Mouse (Mus musculus) inflammation-experienced regulatory T-cells, adult 6 months (primary cell): ENCODE measurements around the gene Rora. TPM values are rescaled to one million over a fixed set of nuclear protein-coding genes. Genes with fewer than 3 reads are reported as not detected.

Experiments used
- ATAC-seq: one replicate; pipeline ENCODE4 v1.8.0; 2017
- polyA plus RNA-seq, 3 experiments: library from polyadenylated mRNA; unstranded; fragments of 100-300 nt; shearing (Covaris generic); gene quantifications; one replicate each; pipeline ENCODE4 v1.2.1; 2017

Gene Rora
- polyA plus RNA-seq, 3 experiments from 2014 or later: 38.3 to 98.2 (median 52.9) TPM

DNA sequence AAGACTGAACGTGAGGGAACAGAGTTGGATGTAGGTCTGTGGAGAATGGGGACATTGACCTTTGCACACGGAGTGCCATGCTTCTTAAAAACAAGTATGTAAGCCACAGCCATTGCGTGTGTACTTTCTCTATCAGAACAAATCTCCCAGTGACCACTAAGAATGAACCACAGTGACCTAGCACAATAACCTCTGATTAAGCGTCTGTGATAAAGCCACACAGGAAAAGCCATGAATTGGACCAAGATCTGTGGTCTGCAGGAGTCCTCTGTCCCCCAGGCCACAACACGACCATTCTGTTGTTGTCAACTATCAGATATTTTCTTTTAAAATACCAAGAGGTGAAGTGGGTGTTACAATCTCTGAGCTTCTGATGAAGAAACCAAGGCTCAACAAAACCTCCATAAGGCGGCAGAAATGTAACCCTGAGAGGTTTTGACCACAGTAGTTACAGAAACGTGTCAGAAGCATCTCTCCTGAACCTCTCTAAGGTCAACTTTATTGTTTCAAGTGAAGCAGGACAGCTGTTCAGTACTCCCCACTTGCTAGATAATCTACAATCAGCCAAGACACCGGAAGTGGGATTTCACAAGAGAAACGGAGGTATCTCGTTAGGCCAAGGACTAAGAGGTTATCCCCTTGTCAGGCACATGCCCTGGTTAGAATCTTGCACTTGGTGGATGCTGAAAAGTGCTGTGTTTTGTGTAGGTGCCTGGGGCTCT, 666.5 kb downstream of the Rora start:
- ATAC-seq: peak; percentile 38

DNA sequence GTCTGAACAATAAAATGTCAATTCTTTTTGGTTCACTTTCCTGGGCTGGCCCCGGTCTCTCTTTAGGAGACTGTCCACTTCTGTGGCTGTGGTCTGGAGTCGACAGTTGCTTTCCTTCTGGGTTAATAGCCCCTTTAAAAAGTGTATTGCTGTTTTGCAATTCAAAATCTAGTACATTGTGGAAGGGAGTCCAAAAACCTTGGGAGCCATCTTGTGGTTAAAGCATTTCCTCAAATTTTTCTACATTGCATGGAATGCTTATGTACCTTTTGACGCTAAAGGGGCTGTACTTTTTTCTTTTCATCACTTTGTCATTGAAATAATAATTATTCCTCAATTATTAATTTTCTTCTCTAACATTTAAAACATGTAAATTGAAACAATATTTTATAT, 667.0 kb downstream of the Rora start:
- ATAC-seq: no peak

DNA sequence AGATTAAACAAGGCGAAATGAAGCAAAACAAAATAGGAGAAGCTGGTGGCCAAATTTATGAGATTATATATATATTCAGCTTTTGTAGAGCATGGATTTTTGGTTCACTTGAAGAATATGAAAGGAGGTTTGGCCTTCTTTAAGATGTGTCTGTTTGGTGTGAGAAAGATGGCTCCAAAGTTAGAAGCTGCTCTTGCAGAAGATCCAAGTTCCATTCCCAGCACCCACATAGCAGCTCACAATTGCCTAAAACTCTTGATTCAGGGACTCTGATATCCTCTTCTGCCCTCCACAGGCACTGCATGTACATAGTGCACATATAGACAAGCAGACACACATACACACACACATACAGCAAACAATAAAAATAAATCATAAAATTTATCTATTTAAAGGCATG, 668.4 kb downstream of the Rora start:
- no peak for ATAC-seq

DNA sequence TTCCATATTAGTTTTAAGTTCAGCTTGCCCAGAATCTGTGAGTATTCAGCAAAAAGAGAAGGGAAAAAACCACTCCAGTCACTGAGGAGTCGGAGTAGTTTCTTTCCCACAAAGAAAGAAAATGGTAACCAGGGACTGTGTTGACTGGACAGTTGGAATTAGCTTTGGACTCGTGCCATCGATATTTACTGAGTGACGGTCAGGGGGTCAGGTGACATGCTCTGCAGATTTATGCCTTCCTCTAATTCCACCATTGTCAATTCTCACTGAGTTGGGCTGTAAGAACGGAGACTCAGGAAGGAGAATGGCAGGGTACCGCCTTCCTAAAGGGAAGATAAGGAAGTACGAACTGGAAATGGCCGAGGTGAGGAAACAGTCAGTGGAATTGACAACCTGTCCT, 670.2 kb downstream of the Rora start:
- no peak for ATAC-seq

DNA sequence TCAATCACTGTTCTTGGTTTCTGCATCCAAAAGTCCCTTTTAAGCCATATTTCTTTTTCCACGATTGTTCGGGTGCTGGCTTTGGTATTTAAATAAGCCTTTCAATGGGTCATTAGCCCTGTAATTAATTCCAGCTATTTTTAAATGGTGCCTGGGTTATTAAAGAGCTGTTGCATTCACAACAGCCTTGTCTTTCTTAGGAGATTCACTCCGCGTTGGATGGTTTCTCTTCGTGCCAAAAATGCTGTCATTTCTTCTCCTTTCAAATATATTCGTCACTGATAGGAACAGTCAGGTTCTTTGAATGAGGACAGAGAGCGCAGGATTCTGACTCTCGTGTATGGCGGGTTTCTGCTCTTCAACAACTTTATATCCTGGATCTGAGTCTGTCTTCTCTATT, 673.5 kb downstream of the Rora start:
- ATAC-seq: no peak

DNA sequence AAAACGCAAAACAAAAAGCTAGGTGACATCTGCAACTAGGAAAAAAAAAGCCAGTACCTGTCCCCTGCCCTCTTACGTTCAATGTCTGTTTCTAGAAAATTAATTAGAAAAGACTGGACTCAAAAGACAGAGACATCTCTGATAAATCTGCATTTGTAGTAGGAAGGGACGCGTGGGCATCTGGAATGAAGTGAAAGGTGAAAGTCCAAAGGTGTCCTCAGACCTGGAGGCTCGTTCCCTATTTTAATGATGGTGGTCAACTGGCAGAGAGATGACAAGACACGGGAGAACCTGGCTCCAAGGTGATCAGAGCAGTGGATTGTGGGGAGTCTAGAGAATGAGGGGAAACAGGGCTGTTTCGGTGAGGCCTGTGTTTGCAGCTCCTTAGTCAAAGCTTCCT, 674.0 kb downstream of the Rora start:
- no peak for ATAC-seq

DNA sequence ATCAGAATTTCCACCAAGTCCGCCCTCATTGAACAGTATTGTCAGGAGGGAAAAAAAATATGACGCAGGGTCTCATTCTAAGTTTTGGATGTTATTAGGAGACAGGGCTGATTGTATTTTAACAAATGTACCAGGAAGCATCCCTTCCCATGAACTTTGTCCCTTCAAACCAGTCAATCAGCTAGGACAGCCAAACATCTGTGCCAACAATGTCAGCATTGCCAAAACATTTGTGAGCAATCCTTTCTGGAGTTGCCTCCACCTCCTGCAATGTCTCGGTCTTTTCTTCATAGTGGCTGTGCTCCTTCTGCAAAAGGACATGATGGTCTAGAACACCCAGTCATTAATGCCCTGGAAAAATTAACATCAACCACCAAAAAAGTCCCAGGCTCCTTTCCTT, 678.2 kb downstream of the Rora start:
- ATAC-seq: no peak

DNA sequence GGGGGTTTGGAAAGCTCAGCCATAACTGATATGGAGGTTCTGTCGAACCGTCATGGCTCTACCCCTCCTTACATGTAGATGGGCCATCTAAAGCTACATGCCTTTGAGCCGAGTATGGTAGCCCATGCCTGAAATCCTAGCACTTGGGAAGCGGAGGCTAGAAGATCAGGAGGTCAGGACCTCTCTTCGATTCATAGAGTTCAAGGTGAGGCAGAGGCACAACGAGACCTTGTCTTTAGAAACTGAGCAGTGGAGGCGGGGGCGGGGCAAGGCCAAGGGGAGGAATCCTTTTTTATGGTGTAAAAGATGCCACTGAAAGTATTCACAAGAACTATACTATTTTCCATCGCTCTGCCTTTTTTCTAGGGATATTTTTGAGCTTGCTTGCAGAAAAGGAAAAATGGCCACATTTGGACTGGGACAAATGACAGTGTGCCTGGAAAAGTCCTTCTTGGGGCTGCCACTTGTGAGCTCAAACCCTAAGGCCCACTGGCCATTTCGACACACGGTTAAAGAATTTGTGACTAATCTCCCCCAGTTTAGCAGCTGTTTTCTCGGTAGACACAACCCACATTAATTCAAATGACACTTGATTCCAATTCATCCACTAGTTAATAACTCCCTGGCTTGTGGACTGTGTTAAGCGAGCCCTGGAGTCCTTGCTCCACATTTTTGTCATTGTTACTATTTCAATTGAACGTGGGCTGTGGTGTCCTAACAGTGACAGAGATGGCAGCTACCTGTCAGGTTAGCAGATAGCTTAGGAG, 679.4 kb downstream of the Rora start:
- ATAC-seq: no peak

DNA sequence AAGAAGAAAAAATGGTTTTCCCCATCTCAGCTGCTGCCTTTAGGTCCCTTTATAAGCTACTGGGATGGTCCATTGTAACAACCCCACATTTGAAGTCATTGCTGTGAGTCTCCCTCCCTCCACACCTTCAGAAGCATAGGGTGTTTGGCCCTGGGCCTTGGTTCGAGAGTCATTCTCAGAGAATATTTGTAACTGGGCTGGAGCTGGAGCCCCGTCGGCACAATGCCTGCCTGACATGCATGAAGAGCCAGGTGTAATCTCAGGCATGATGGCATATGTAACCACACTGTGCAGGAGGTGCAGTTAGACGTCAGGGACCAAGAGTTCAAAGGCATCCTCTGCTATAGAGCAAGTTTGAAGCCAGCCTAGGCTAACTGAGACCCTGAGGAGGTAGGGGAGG, 680.1 kb downstream of the Rora start:
- ATAC-seq: no peak

DNA sequence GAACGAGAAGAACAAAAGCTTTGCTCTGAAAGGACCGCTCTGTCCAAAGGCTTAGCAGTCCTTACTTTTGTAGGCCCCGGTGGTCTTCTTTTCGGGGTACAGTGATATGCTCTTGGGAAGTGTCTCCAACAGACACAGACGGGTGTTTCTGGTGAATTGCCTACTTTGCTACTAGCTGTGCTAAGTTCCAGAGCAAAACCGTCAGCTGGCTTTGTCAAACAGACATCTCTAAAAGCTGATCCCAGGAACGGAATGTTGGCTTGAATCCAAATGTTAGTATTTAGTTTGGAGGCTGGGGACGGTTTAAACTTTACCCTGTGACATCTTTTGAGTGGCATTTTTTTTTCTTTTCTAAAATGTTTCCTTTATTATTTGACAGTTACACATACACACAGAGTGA, 680.5 kb downstream of the Rora start:
- ATAC-seq: no peak

DNA sequence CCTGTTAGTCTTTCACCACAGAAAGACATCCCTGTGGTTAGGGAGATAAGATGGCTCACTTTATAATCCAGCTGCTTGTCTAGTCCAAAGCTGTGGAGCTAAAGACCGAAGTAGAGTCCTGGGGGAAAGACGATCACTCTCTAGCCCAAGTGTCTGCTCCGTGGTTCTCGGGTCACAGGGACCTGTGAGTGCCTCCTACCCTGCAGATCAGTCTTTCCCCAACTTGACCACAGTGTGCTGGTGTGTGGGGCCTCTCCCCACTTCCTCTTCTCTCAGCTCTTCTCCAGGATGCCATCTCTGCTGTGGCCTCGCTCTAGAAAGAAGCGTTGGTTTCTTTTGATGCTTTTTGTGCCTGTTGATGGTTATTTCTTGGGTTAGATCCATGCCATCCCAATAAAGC, 682.5 kb downstream of the Rora start:
- peak; percentile 78 for ATAC-seq

DNA sequence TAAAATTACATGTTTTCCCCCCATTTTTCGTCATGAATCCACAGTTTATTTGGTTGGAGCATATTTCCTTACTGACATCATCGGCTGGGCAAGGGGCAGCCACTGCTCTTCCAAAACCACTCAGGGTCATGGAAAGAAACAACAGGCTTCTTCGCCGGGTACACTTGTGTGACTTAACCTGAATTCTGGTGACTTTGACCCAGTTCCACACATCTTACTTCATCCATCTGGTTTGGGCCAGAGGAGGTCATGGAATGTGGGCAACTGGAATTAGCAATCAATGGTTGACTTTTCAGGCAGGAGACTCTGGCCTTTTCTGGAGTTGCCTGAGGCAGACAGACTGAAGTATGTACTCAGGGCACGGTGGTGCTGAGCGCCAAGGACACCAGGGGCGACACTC, 685.6 kb downstream of the Rora start:
- no peak for ATAC-seq

DNA sequence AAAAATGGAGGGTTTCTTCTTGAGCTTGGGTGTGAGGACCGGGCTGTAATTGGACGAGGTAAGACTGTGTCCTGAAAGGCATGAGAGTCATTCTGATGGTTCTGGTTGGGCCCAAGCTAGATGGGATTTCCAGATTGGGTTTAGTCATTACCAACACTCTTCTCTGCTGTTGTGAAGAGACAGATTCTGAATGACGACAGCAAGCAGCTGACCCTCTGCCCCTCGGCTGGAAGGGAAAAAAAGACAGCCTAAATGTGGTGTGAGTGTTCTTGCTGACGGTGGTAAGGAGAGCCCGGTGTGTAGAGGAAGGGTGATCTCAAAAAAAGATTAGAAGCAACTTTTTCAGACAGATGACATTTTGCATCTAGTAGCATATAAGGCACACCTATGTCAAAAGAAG, 686.2 kb downstream of the Rora start:
- ATAC-seq: no peak

DNA sequence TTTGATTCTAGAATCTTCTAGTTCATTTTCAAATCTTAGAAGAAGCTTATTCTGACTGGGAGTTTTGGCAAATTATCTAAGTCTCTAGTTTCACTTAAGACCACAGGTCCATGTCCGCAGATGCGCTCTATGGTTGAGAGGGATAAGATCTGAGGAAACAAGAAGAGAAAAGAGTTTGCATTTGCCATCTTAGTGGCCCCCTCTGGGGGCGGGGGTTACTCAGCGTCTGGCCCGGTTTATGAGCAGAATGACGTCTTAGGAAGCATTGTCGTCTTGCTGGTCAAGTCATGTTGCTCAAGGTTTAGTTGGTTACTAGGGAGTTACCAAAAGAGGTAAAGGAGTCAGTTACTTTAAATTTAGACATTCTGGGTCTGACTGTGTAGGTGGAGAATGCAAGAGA, 686.8 kb downstream of the Rora start:
- ATAC-seq: peak; percentile 42

DNA sequence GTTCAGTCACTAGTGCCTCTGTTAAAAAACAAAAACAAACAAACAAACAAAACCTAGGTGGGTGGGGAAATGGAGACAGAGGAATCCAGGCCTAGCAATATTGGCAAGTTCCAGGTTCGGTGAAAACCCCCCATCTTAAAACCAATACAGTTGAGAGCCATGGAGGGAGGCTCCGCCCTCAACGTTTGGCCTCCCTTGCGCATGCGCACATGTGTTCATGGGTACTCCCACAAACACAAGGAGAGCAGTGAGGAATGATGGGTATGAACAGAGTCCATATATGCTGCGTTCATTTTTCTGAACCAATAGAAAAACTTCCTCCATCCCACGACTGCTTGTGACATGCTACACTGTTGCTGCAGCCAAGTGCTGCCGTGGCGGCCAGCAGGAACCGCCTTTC, 690.3 kb downstream of the Rora start:
- no peak for ATAC-seq

DNA sequence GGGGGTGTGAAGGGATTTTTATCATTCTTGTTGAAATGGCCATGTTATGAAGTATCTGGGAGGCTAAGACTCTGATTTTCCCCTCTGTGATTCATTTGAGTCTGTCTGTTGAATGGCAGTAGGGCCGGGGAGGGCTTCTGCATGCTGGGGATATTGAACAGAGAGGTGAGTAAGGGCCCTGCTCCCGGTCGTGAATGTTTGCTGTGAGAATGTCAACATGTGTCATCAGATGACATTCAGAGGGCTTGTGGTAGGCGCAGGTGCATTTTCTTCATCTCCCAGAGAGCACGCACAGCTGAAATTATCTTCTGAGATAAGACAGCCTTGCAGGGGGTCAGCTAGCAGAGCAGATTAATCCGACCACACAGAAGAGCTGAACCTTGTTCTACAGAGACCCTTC, 692.0 kb downstream of the Rora start:
- ATAC-seq: no peak

DNA sequence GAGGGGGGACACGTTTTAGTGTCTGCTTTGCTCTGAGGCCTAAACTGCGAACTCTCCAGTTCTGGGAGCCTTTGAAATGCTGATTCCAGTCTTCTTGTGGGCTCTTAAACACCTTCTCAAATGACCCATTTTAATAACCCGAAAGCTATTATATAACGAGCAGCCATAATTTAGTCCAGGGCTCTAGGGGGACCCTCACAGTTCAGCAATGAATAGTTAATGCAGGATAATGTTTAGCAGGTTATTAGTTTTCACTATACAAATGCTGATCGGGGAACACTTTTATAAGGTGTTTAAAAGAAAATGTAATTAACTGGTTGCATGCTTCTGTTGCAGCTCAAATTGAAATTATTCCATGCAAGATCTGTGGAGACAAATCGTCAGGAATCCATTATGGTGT, 694.2 kb downstream of the Rora start:
- no peak for ATAC-seq

DNA sequence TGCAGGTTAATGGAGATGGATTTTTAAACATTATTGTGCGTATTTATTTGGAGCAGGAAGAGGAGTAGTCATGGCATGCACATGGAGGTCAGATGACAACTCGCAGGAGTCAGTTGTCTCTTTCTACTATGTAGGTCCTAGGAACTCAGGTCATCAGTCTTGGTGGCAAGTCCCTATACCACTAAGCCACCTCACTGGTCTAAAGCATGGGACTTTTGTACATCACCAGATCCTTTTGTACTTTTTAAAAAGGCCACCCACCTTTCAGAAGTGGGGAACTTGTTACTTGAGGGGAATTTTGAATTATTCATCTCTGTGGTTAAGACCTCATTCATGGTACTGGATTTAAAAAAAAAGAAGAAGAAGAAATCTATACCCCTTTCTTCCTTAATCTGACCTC, 696.0 kb downstream of the Rora start:
- peak; percentile 50 for ATAC-seq

DNA sequence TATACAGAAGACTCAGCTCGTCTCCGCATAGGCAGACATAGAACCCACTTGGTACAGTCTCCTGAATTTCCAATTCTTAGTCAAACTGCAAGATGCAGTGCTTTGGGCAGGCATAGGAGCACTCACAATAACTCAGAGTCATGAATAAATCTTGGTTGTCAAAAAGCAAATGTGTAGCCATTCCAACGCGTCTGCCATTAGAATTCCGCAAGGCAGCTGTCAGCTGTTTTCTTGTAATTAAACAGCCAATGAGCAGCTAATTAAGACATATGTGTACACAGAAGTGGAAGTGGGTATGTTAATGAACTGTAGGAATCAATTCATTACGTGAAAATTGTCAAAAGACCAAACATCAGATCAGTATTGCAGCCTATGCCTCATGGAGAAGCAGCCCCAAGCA, 700.6 kb downstream of the Rora start:
- no peak for ATAC-seq

DNA sequence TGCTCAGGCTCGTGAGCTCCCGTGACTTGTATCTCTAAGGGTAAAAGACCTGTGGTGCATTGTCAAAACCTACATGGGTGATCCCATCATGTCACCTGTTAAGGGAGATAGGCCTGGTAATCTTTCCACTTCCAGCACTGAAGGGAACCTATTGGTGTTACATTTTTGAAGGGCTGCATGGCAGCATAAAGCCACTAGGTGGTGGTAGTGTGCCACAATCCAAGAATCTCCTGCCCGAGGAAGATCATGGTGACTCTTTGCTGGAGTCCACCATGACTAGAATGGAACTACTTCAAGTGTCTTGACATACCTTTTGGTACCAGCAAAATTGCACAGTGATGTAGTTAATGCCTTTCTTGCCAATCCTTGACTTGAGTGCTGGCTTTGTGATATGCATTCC, 704.2 kb downstream of the Rora start:
- peak; percentile 46 for ATAC-seq

DNA sequence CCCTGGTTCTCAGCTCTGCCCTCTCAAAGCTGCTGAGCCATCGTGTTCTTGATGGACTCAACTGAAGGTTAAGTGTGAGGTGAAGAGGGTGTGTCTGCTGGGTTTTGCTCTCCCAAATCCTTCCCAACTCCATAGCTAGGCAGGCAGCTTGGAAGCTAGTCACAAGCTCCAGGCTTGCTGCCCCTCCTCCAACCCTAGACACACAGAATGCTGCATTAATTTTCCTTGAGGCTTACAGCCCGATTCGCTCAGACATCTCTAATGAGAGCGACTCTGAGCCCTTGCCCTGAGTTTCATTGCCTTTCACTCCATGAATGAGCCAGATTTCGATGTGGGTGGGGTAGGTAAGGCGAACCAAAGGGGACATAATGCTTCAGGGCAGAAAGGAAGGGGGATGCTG, 705.2 kb downstream of the Rora start:
- no peak for ATAC-seq

DNA sequence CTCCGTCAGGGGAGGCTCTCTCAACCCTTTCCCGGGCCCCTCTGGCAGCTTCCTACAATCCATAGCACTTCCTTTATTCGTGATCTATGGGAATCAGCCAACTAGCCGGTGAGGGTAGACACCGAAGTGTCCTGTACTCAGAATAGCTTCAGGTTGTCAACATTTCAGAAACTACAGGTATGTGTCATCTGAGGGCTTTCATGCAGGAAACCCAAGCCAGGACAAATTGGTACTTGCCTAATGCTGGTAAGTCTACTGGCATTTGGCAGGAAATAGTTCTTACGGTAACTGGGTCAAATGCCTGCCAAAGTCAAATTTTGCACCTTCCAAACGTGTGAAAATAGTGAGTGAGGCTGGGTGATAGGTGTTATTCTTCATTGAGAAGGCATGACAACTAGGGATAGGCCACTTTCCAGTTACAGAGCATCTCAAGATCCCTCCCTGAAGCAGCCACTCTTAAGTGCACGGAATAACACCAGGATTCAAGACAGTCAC, 708.4 kb downstream of the Rora start:
- no peak for ATAC-seq

DNA sequence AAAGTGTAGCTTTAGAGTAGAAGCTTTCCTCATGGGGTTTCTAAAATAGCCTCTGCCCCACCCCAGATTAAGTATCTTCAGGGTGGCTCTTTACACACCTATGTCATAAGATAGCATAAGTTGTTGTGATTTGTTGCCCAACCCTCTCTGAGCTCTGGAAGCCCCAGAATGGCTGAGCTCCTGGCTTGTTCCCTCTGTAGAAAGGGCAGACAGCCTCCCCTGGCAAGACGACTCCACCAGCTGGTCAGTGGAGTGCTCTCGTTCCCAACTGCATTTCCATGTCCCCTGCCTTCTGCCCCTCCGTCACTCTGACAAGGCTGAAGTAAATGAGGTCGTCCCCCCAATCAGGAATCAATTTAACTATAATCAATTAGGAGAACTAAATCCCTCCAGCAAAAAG, 709.2 kb downstream of the Rora start:
- ATAC-seq: no peak

DNA sequence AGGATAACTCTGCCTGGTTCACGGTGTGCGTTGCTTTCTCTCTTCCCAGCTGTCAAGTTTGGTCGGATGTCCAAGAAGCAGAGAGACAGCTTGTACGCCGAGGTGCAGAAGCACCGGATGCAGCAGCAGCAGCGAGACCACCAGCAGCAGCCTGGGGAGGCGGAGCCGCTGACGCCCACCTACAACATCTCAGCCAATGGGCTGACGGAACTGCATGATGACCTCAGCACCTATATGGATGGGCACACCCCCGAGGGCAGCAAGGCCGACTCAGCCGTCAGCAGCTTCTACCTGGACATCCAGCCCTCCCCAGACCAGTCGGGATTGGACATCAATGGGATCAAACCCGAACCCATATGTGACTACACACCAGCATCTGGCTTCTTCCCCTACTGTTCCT, 710.5 kb downstream of the Rora start:
- no peak for ATAC-seq
